ENCODE assay signal across 8 mouse cellular contexts in genomic region chr11:115162205-115162601, GRCm38 (mm10). TPM values are rescaled to one million over a fixed set of nuclear protein-coding genes. Genes with fewer than 3 reads are reported as not detected.
A peak's percentile ranks its signal among the peaks of the same experiment; 100 is the strongest.
DNase-seq lines count a peak whose midpoint lies in the region; ATAC-seq and TF ChIP-seq lines count a peak whose summit lies in the region.

No protein-coding gene starts in this region.

- no peaks in the 10 kb centered on the region for H3K27me3 ChIP-seq in spleen, adult 2 months (ENCODE audit: control insufficient read depth, insufficient read depth, low read length)
- H3K27me3 ChIP-seq in limb, embryonic 15.5 days, result peaks cover 42% of the 10 kb centered on the region

- H3K4me1 ChIP-seq in spleen, adult 2 months (ENCODE audit: control insufficient read depth, insufficient read depth, insufficient read length), result peaks cover 43% of the 10 kb centered on the region
- peaks cover 38% of the 10 kb centered on the region for H3K4me1 ChIP-seq in limb, embryonic 15.5 days

- H3K36me3 ChIP-seq in spleen, adult 2 months (ENCODE audit: control insufficient read depth, insufficient read depth, low read length), result no peaks in the 10 kb centered on the region
- no peaks in the 10 kb centered on the region for H3K36me3 ChIP-seq in limb, embryonic 15.5 days

- DNase-seq in cerebellum, adult 11 months, result peak; percentile 18
- no peak for DNase-seq in cerebellum, adult 9-10 months
- no peak for DNase-seq in spleen, adult 2 months (ENCODE audit: low read depth in 1 of 2, low spot score in 2 of 2)
- DNase-seq in spleen, postnatal 14 days (ENCODE audit: low spot score in 2 of 2), result no peak
- DNase-seq in MN1 (ENCODE audit: low spot score), result no peak
- no peak for DNase-seq in gastrocnemius, postnatal 14 days
- no peak for DNase-seq in thymus, postnatal 14 days

- ATAC-seq in limb, embryonic 15.5 days (ENCODE audit: insufficient number of reproducible peaks, low FRiP score, low TSS enrichment, low read depth), result no peak

- H3K27ac ChIP-seq in spleen, adult 2 months (ENCODE audit: insufficient read depth, low read length), result peak overlapping the region; percentile 89
- no peak overlapping the region for H3K27ac ChIP-seq in limb, embryonic 15.5 days

- no peaks in the 10 kb centered on the region for H3K9me3 ChIP-seq in limb, embryonic 15.5 days

- intact Hi-C loops in gastrocnemius, postnatal 14 days (cut with DNase I; ENCODE audit: low total_unique reads), result no loop called here

- no peak overlapping the region for H3K9ac ChIP-seq in limb, embryonic 15.5 days

- WGBS in spleen, adult 2 months, result 40% methylated on average over 9 of the region's 9 CpGs
- WGBS in limb, embryonic 15.5 days, result 25% methylated on average over 9 of the region's 9 CpGs

- peak overlapping the region; percentile 92 for H3K4me2 ChIP-seq in limb, embryonic 15.5 days

- no peak for TF ChIP-seq CTCF in spleen, adult 2 months (IDR thresholded peaks at IDR 0.05; ENCODE audit: extremely low read depth, insufficient read depth, insufficient read length, insufficient replicate concordance)

- no peak for TF ChIP-seq POLR2A in spleen, adult 2 months (IDR thresholded peaks at IDR 0.05; ENCODE audit: low read depth, low read length)

- 0 out of 2 replicates have a peak overlapping the region, but pooled peaks have one; percentile 10 for H3K4me3 ChIP-seq in spleen, adult 2 months (ENCODE audit: extremely low read depth, insufficient read depth, insufficient read length)
- peak overlapping the region; percentile 65; the same call in 1 of the 2 replicates for H3K4me3 ChIP-seq in limb, embryonic 15.5 days

RNA-seq across cellular contexts. Expression of gene Slc9a3r1, which starts 0.9 kb away (rescaled TPM):
- polyA plus RNA-seq in spleen, adult 2 months (2012; rRNA removed), result 51.5 and 63.7 TPM in 2 replicates
- 41.8 and 43.9 TPM in 2 replicates for polyA plus RNA-seq in limb, embryonic 15.5 days (2015; fragmentation: Nextera tagmentation; extraction: Ambion mirVana)
- total RNA-seq in gastrocnemius, postnatal 14 days (2021), result 1 to 10 TPM; 4.9 to 5.9 TPM

RNA-seq across cellular contexts. Expression of gene Tmem104, which starts 25.1 kb away (rescaled TPM):
- polyA plus RNA-seq in spleen, adult 2 months (2012; rRNA removed), result 16.3 and 16.5 TPM in 2 replicates
- 15.8 and 15.9 TPM in 2 replicates for polyA plus RNA-seq in limb, embryonic 15.5 days (2015; fragmentation: Nextera tagmentation; extraction: Ambion mirVana)
- total RNA-seq in gastrocnemius, postnatal 14 days (2021), result 1 to 10 TPM; 4.5 to 4.9 TPM

RNA-seq across cellular contexts. Expression of gene Nat9, which starts 25.5 kb away (rescaled TPM):
- polyA plus RNA-seq in spleen, adult 2 months (2012; rRNA removed), result 12.3 and 12.5 TPM in 2 replicates
- 23.6 and 27.3 TPM in 2 replicates for polyA plus RNA-seq in limb, embryonic 15.5 days (2015; fragmentation: Nextera tagmentation; extraction: Ambion mirVana)
- total RNA-seq in gastrocnemius, postnatal 14 days (2021), result 10 to 100 TPM; 13.1 to 14.0 TPM

RNA-seq across cellular contexts. Expression of gene Cd300lf, which starts 28.4 kb away (rescaled TPM):
- polyA plus RNA-seq in spleen, adult 2 months (2012; rRNA removed), result 24.7 and 31.4 TPM in 2 replicates
- polyA plus RNA-seq in limb, embryonic 15.5 days (2015; fragmentation: Nextera tagmentation; extraction: Ambion mirVana), result 0.46 and 0.65 TPM in 2 replicates
- total RNA-seq in gastrocnemius, postnatal 14 days (2021), result not detected
